Mouse (Mus musculus) heart, postnatal 14 days (tissue): ENCODE measurements at regions not wholly inside any gene's neighbourhood (a gene's known extent, or its start where the extent isn't known, plus 50 kb on each side); places are given as distances from the start of the nearest gene placed in this dataset.
A peak's percentile ranks its signal among the peaks of the same experiment; 100 is the strongest.

Experiments used
- DNase-seq, 2 experiments: peaks; one replicate each; pipeline ENCODE4 v3.0.0; 2021 to 2022
- intact Hi-C: fragments of 180-260 bp; cut with DNase I; formaldehyde crosslinking; loops from one replicate; pipeline ENCODE4 v1.15.1; 2025

GRCm38 (mm10) chr6:33117877-33118276, 57.8 kb upstream of the Chchd3 start:
- intact Hi-C loops = no loop called here
- DNase-seq = no peak

GRCm38 (mm10) chr6:33120581-33120980, 60.5 kb upstream of the Chchd3 start:
- no peak for DNase-seq
- intact Hi-C loops = loop anchor here (5.0 kb wide), 1 partner anchor 413 kb away; no protein-coding TSS in a partner anchor

GRCm38 (mm10) chr6:33126574-33126973, 66.5 kb upstream of the Chchd3 start:
- peak; percentile 79 to 86 for DNase-seq
- intact Hi-C loops = loop anchor here (2.0 to 5.0 kb wide), 2 partner anchors 1188 to 1464 kb away; no protein-coding TSS in a partner anchor

GRCm38 (mm10) chr6:33136906-33137305, 76.8 kb upstream of the Chchd3 start:
- DNase-seq = no peak
- intact Hi-C loops = no loop called here

GRCm38 (mm10) chr6:33137823-33138222, 77.8 kb upstream of the Chchd3 start:
- intact Hi-C loops = no loop called here
- DNase-seq = peak; percentile 16 to 43

- DNase-seq = no peak
- intact Hi-C loops = no loop called here
Measured at GRCm38 (mm10) chr6:33166479-33166878, 82.4 kb upstream of the Exoc4 start.

- intact Hi-C loops = no loop called here
- DNase-seq = no peak
Measured at GRCm38 (mm10) chr6:33173606-33174005, 75.3 kb upstream of the Exoc4 start.

GRCm38 (mm10) chr6:33174616-33175015, 74.3 kb upstream of the Exoc4 start:
- intact Hi-C loops = no loop called here
- DNase-seq = no peak

GRCm38 (mm10) chr6:33189521-33190246, 59.2 kb upstream of the Exoc4 start:
- intact Hi-C loops = no loop called here

GRCm38 (mm10) chr6:33193823-33194222, 55.1 kb upstream of the Exoc4 start:
- DNase-seq = no peak
- intact Hi-C loops = no loop called here

More at GRCm38 (mm10) chr6:33189521-33190246, 59.2 kb upstream of the Exoc4 start:
- DNase-seq = no peak
